ENCODE assay signal across 11 mouse cellular contexts in the genomic region with DNA sequence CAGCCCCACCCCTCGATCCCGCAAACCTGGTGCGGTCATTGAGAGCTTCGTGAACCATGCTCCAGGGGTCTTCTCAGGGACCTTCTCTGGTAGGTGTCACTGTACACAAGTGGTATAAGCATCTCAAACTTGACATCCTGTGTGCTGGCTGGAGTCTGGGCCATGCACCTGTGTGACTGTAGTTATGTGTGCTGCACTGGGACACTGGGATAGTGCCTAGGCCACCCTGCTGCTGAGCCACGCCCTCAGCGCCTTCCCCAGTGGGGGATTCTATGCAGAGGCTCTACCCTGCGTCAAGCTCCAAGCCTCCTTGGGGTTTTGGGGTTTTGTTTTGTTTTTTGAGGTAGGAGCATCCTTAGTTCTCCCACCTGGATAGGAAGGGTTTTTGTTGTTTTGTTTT. TPM values are rescaled to one million over a fixed set of nuclear protein-coding genes. Genes with fewer than 3 reads are reported as not detected.
DNase-seq lines count a peak whose midpoint lies in the region; ATAC-seq and TF ChIP-seq lines count a peak whose summit lies in the region.
"Had no signal": no experiment of that assay in that cellular context is flagged by ENCODE, and none has a peak within 500 bp of the region (broad histone marks: within the 10 kb centered on the region; RNA-seq: fewer than 3 reads in every experiment).

No protein-coding gene starts in this region.

- H3K27ac ChIP-seq in heart, embryonic 15.5 days = 0 out of 2 replicates have a peak overlapping the region, but pooled peaks have one; percentile 18
- no peak overlapping the region; the same call in 1 of the 2 replicates for H3K27ac ChIP-seq in heart, adult 2 months
- H3K27ac ChIP-seq in hindbrain, embryonic 12.5 days = peak overlapping the region; percentile 100
- H3K27ac ChIP-seq in midbrain, embryonic 12.5 days (replicated peaks) = peak overlapping the region; percentile 100; the same call in 1 of the 2 replicates
- H3K27ac ChIP-seq in cerebellum, adult 2 months (ENCODE audit: insufficient read depth, low read length) = no peak overlapping the region

- no peak for TF ChIP-seq CTCF in heart, adult 2 months (IDR thresholded peaks at IDR 0.05)
- TF ChIP-seq CTCF in G1E (IDR thresholded peaks at IDR 0.05; ENCODE audit: low read depth, low read length) = no peak
- no peak for TF ChIP-seq CTCF in cerebellum, adult 2 months (IDR thresholded peaks at IDR 0.05; ENCODE audit: borderline replicate concordance, insufficient read depth, low read depth, low read length)

- TF ChIP-seq POLR2A in heart, adult 2 months (IDR thresholded peaks at IDR 0.05; ENCODE audit: insufficient read depth, low read depth, low read length) = no peak
- no peak for TF ChIP-seq POLR2A in cerebellum, adult 2 months (IDR thresholded peaks at IDR 0.05; ENCODE audit: borderline replicate concordance, insufficient read depth, low read length)

- TF ChIP-seq EP300 in heart, adult 2 months (IDR thresholded peaks at IDR 0.05; ENCODE audit: insufficient read depth, low read depth, low read length) = no peak

- H3K4me2 ChIP-seq in heart, embryonic 15.5 days = no peak overlapping the region
- H3K4me2 ChIP-seq in hindbrain, embryonic 12.5 days (replicated peaks) = peak overlapping the region; percentile 99; the same call in 1 of the 2 replicates
- no peak overlapping the region for H3K4me2 ChIP-seq in midbrain, embryonic 12.5 days (replicated peaks)

- DNase-seq in heart, adult 2 months = no peak
- no peak for DNase-seq in G1E (ENCODE audit: low spot score)
- DNase-seq in cerebellum, adult 2 months = no peak
- DNase-seq in ovary, postnatal 14 days (ENCODE audit: low spot score) = no peak
- DNase-seq in lung, postnatal 14 days = no peak
- DNase-seq: cerebellum, adult 11-12 months; thymus, adult 2 months had no signal

- ATAC-seq in heart, embryonic 15.5 days (replicated peaks; ENCODE audit: insufficient number of reproducible peaks, insufficient read depth, low FRiP score, low read depth) = no peak
- no peak for ATAC-seq in G1E (ENCODE audit: extremely low read depth, insufficient number of reproducible peaks, low FRiP score, poor library complexity, severe bottlenecking)
- ATAC-seq in hindbrain, embryonic 12.5 days (ENCODE audit: low FRiP score) = no peak
- ATAC-seq in midbrain, embryonic 12.5 days (ENCODE audit: low FRiP score, low read depth) = no peak

- peaks cover 53% of the 10 kb centered on the region for H3K36me3 ChIP-seq in heart, embryonic 15.5 days
- peaks cover 34% of the 10 kb centered on the region for H3K36me3 ChIP-seq in heart, adult 2 months (ENCODE audit: control insufficient read depth, insufficient read depth, low read length)
- peaks cover 82% of the 10 kb centered on the region for H3K36me3 ChIP-seq in G1E (replicated peaks)
- H3K36me3 ChIP-seq in hindbrain, embryonic 12.5 days = peaks cover 68% of the 10 kb centered on the region
- peaks cover 67% of the 10 kb centered on the region for H3K36me3 ChIP-seq in midbrain, embryonic 12.5 days

- WGBS in heart, embryonic 15.5 days = 89% methylated on average over 7 of the region's 7 CpGs
- WGBS in heart, adult 2 months = 78% methylated on average over 7 of the region's 7 CpGs
- WGBS in hindbrain, embryonic 12.5 days = 86% methylated on average over 7 of the region's 7 CpGs
- 81% methylated on average over 7 of the region's 7 CpGs for WGBS in midbrain, embryonic 12.5 days
- WGBS in cerebellum, adult 2 months = 59% methylated on average over 7 of the region's 7 CpGs

- no peak overlapping the region for H3K4me3 ChIP-seq in heart, embryonic 15.5 days
- H3K4me3 ChIP-seq in heart, adult 2 months = no peak overlapping the region
- H3K4me3 ChIP-seq in G1E (ENCODE audit: low read depth, low read length) = peak overlapping the region; percentile 5; the same call in 1 of the 2 replicates
- peak overlapping the region; percentile 5; the same call in 1 of the 2 replicates for H3K4me3 ChIP-seq in hindbrain, embryonic 12.5 days
- H3K4me3 ChIP-seq in midbrain, embryonic 12.5 days = 0 out of 2 replicates have a peak overlapping the region, but pooled peaks have one; percentile 100
- H3K4me3 ChIP-seq in cerebellum, adult 2 months (replicated peaks; ENCODE audit: insufficient read depth, low read depth, low read length) = no peak overlapping the region
- H3K4me3 ChIP-seq: erythroblast, embryonic 14.5 days had no signal

- no peaks in the 10 kb centered on the region for H3K27me3 ChIP-seq in heart, embryonic 15.5 days
- H3K27me3 ChIP-seq in heart, adult 2 months (ENCODE audit: control insufficient read depth, insufficient read depth, low read length) = no peaks in the 10 kb centered on the region
- no peaks in the 10 kb centered on the region for H3K27me3 ChIP-seq in G1E (ENCODE audit: insufficient read depth, low read length)
- no peaks in the 10 kb centered on the region for H3K27me3 ChIP-seq in hindbrain, embryonic 12.5 days
- no peaks in the 10 kb centered on the region for H3K27me3 ChIP-seq in midbrain, embryonic 12.5 days
- H3K27me3 ChIP-seq in cerebellum, adult 2 months (ENCODE audit: control insufficient read depth, insufficient read depth, low read length) = no peaks in the 10 kb centered on the region

- peak overlapping the region; percentile 82; the same call in 1 of the 2 replicates for H3K9ac ChIP-seq in heart, embryonic 15.5 days
- H3K9ac ChIP-seq in heart, adult 2 months (ENCODE audit: low read depth, low read length) = no peak overlapping the region
- 0 out of 2 replicates have a peak overlapping the region, but pooled peaks have one; percentile 100 for H3K9ac ChIP-seq in hindbrain, embryonic 12.5 days
- H3K9ac ChIP-seq in midbrain, embryonic 12.5 days (replicated peaks) = peak overlapping the region; percentile 100

- H3K4me1 ChIP-seq in heart, embryonic 15.5 days (replicated peaks) = peaks cover 79% of the 10 kb centered on the region
- H3K4me1 ChIP-seq in heart, adult 2 months (ENCODE audit: control insufficient read depth, insufficient read depth, low read length) = peaks cover 26% of the 10 kb centered on the region
- peaks cover 82% of the 10 kb centered on the region for H3K4me1 ChIP-seq in G1E (ENCODE audit: insufficient read depth, low read depth, low read length)
- peaks cover 75% of the 10 kb centered on the region for H3K4me1 ChIP-seq in hindbrain, embryonic 12.5 days
- H3K4me1 ChIP-seq in midbrain, embryonic 12.5 days = peaks cover 73% of the 10 kb centered on the region
- peaks cover 24% of the 10 kb centered on the region for H3K4me1 ChIP-seq in cerebellum, adult 2 months (ENCODE audit: control insufficient read depth, insufficient read depth, low read length)

- H3K79me2 ChIP-seq in heart, adult 2 months (replicated peaks; ENCODE audit: control insufficient read depth, insufficient read depth, low read length) = peaks cover 2% of the 10 kb centered on the region; the same call in 1 of the 2 replicates

- intact Hi-C loops in heart, adult 2 months (cut with DNase I) = no loop called here

- no peaks in the 10 kb centered on the region for H3K9me3 ChIP-seq in heart, embryonic 15.5 days (replicated peaks)
- no peaks in the 10 kb centered on the region for H3K9me3 ChIP-seq in G1E (replicated peaks)
- no peaks in the 10 kb centered on the region for H3K9me3 ChIP-seq in hindbrain, embryonic 12.5 days (replicated peaks)
- H3K9me3 ChIP-seq in midbrain, embryonic 12.5 days = no peaks in the 10 kb centered on the region

RNA-seq across cellular contexts. Expression of a gene that starts 6.3 kb away (rescaled TPM):
- 11.6 and 16.8 TPM in 2 replicates for polyA plus RNA-seq in heart, embryonic 15.5 days (2015; fragmentation: Nextera tagmentation; extraction: Ambion mirVana)
- 100 to 1,000 TPM in 1 of 2 experiments, 10 to 100 TPM in 1; 96.2 to 102 TPM for total RNA-seq in heart, adult 2 months (2021)
- polyA plus RNA-seq in heart, adult 2 months (2012; rRNA removed) = 50.1 and 74.5 TPM in 2 replicates
- 89.8 and 92.3 TPM in 2 replicates for total RNA-seq in G1E (2014; fragmentation: Nextera tagmentation)
- total RNA-seq in G1E (2017) = 19.2 and 24.3 TPM in 2 replicates
- polyA plus RNA-seq in G1E (2012) = 295 and 302 TPM in 2 replicates
- polyA plus RNA-seq in hindbrain, embryonic 12.5 days (2016; fragmentation: Nextera tagmentation; extraction: Ambion mirVana) = 42.1 and 54.5 TPM in 2 replicates
- 41.7 and 46.4 TPM in 2 replicates for polyA plus RNA-seq in midbrain, embryonic 12.5 days (2016; fragmentation: Nextera tagmentation; extraction: Ambion mirVana)
- polyA plus RNA-seq in cerebellum, adult 2 months (2012; rRNA removed) = 26.1 and 26.5 TPM in 2 replicates

RNA-seq across cellular contexts. Expression of a gene that starts 11.4 kb away (rescaled TPM):
- polyA plus RNA-seq in heart, embryonic 15.5 days (2015; fragmentation: Nextera tagmentation; extraction: Ambion mirVana) = 86.7 and 90.2 TPM in 2 replicates
- total RNA-seq in heart, adult 2 months (2021) = 10 to 100 TPM; 34.2 to 43.2 TPM
- polyA plus RNA-seq in heart, adult 2 months (2012; rRNA removed) = 62.5 and 85.8 TPM in 2 replicates
- total RNA-seq in G1E (2014; fragmentation: Nextera tagmentation) (18.1 and 21.2 TPM in 2 replicates), G1E (2017) (32.6 and 34.8 TPM in 2 replicates)
- polyA plus RNA-seq in G1E (2012) = 41.4 and 45.2 TPM in 2 replicates
- 235 and 271 TPM in 2 replicates for polyA plus RNA-seq in hindbrain, embryonic 12.5 days (2016; fragmentation: Nextera tagmentation; extraction: Ambion mirVana)
- polyA plus RNA-seq in midbrain, embryonic 12.5 days (2016; fragmentation: Nextera tagmentation; extraction: Ambion mirVana) = 227 and 233 TPM in 2 replicates
- 240 and 261 TPM in 2 replicates for polyA plus RNA-seq in cerebellum, adult 2 months (2012; rRNA removed)

RNA-seq across cellular contexts. Expression of a gene that starts 13.7 kb away (rescaled TPM):
- polyA plus RNA-seq in heart, embryonic 15.5 days (2015; fragmentation: Nextera tagmentation; extraction: Ambion mirVana) = 1.7 and 2.9 TPM in 2 replicates
- 1 to 10 TPM; 3.9 to 4.9 TPM for total RNA-seq in heart, adult 2 months (2021)
- polyA plus RNA-seq in heart, adult 2 months (2012; rRNA removed) = 3.0 and 4.3 TPM in 2 replicates
- total RNA-seq in G1E (2014; fragmentation: Nextera tagmentation) (67.2 and 74.4 TPM in 2 replicates), G1E (2017) (3.7 and 5.5 TPM in 2 replicates)
- 66.6 and 73.9 TPM in 2 replicates for polyA plus RNA-seq in G1E (2012)
- 18.4 and 22.3 TPM in 2 replicates for polyA plus RNA-seq in hindbrain, embryonic 12.5 days (2016; fragmentation: Nextera tagmentation; extraction: Ambion mirVana)
- 19.3 and 20.0 TPM in 2 replicates for polyA plus RNA-seq in midbrain, embryonic 12.5 days (2016; fragmentation: Nextera tagmentation; extraction: Ambion mirVana)
- polyA plus RNA-seq in cerebellum, adult 2 months (2012; rRNA removed) = 147 and 151 TPM in 2 replicates

RNA-seq across cellular contexts. Expression of a gene that starts 16.0 kb away (rescaled TPM):
- 861 and 962 TPM in 2 replicates for polyA plus RNA-seq in heart, embryonic 15.5 days (2015; fragmentation: Nextera tagmentation; extraction: Ambion mirVana)
- total RNA-seq in heart, adult 2 months (2021) = 1,000 to 10,000 TPM; 1,015 to 1,150 TPM
- polyA plus RNA-seq in heart, adult 2 months (2012; rRNA removed) = 1,139 and 1,938 TPM in 2 replicates
- 248 and 258 TPM in 2 replicates for total RNA-seq in G1E (2014; fragmentation: Nextera tagmentation)
- total RNA-seq in G1E (2017) = 81.9 and 82.7 TPM in 2 replicates
- 1,539 and 1,678 TPM in 2 replicates for polyA plus RNA-seq in G1E (2012)
- 351 and 385 TPM in 2 replicates for polyA plus RNA-seq in hindbrain, embryonic 12.5 days (2016; fragmentation: Nextera tagmentation; extraction: Ambion mirVana)
- 379 and 384 TPM in 2 replicates for polyA plus RNA-seq in midbrain, embryonic 12.5 days (2016; fragmentation: Nextera tagmentation; extraction: Ambion mirVana)
- 736 and 758 TPM in 2 replicates for polyA plus RNA-seq in cerebellum, adult 2 months (2012; rRNA removed)

RNA-seq across cellular contexts. Expression of a gene that starts 18.4 kb away (rescaled TPM):
- polyA plus RNA-seq in heart, embryonic 15.5 days (2015; fragmentation: Nextera tagmentation; extraction: Ambion mirVana) = 7.7 and 9.1 TPM in 2 replicates
- total RNA-seq in heart, adult 2 months (2021) = 1 to 10 TPM; 5.9 to 6.0 TPM
- polyA plus RNA-seq in heart, adult 2 months (2012; rRNA removed) = 5.6 and 6.3 TPM in 2 replicates
- total RNA-seq in G1E (2014; fragmentation: Nextera tagmentation) = 1.6 TPM in 1 of 2 replicates, not detected in the other
- 7.8 and 8.9 TPM in 2 replicates for total RNA-seq in G1E (2017)
- polyA plus RNA-seq in G1E (2012) = 4.8 and 5.0 TPM in 2 replicates
- 12.0 and 13.3 TPM in 2 replicates for polyA plus RNA-seq in hindbrain, embryonic 12.5 days (2016; fragmentation: Nextera tagmentation; extraction: Ambion mirVana)
- polyA plus RNA-seq in midbrain, embryonic 12.5 days (2016; fragmentation: Nextera tagmentation; extraction: Ambion mirVana) = 12.9 and 13.6 TPM in 2 replicates
- 16.4 and 18.0 TPM in 2 replicates for polyA plus RNA-seq in cerebellum, adult 2 months (2012; rRNA removed)

Comparison
In these comparisons a context has a peak if more than half of its experiments do, and no peak if none do; other contexts are left out.
1. H3K27ac ChIP-seq: peak in heart, embryonic 15.5 days (single experiment), hindbrain, embryonic 12.5 days (single experiment) and midbrain, embryonic 12.5 days (single experiment); none in heart, adult 2 months (single experiment) and cerebellum, adult 2 months (single experiment).
2. H3K4me3 ChIP-seq: peak in G1E (single experiment), hindbrain, embryonic 12.5 days (single experiment) and midbrain, embryonic 12.5 days (single experiment); none in heart, embryonic 15.5 days (single experiment), heart, adult 2 months (single experiment) and cerebellum, adult 2 months (single experiment).